Mouse (Mus musculus) heart, adult 11 months (tissue): ENCODE measurements around the gene Spon1.
A peak's percentile ranks its signal among the peaks of the same experiment; 100 is the strongest.

Experiments
- DNase-seq: peaks from one replicate; pipeline ENCODE4 v3.0.0; 2022

The Spon1 gene

GRCm38 (mm10) chr7:114011726-114012443, 246.1 kb downstream of the Spon1 start:
- DNase-seq = no peak

DNA sequence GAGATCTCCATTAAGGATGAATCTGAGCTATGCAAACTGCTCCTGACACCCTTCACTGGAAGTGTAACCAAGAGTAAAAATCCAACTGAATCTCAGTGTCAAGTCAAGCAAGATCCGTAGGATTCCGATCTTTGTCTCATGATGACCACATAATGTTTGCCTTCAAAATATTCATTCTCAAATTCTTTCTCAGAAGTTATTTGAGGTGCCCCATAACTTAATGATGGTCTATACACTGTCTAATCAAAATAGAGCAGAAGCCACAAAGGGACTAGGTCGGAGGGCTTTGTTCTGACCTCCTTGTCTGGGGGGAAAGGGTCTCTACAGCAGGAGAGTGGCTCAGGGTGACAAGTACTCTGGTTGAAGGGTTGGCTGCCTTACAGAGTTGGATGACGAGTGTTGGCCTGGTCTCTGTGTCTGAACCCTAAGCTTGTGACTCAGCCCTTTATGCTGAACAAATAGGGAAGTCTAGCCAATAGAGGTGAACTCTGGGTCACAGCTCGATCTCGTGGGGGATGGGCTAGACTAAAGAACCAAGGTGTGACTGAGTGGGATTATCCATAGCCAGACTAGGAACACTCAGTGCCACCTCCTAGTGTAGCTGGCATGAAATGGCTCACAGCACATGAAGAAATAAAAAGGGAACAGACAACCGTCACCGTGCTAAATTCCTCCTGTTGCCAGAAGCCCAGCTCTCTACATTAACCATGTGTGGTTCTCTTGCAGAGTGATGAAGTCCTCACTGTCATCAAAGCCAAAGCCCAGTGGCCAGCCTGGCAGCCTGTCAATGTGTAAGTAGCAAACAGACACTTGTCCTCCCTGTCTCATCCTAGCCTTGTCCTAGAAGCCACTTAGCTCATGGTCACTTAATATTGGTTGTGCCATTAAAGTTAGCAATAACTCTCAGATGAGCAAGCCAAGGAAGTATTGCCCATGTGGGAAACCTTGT, 250.5 kb downstream of the Spon1 start:
- DNase-seq = peak; percentile 95

- no peak for DNase-seq
Measured at GRCm38 (mm10) chr7:114018861-114019260, 253.1 kb downstream of the Spon1 start.

- DNase-seq = no peak
Measured at GRCm38 (mm10) chr7:114020057-114020703, 254.4 kb downstream of the Spon1 start.

GRCm38 (mm10) chr7:114020704-114021093, 254.9 kb downstream of the Spon1 start:
- DNase-seq = peak; percentile 95

DNA sequence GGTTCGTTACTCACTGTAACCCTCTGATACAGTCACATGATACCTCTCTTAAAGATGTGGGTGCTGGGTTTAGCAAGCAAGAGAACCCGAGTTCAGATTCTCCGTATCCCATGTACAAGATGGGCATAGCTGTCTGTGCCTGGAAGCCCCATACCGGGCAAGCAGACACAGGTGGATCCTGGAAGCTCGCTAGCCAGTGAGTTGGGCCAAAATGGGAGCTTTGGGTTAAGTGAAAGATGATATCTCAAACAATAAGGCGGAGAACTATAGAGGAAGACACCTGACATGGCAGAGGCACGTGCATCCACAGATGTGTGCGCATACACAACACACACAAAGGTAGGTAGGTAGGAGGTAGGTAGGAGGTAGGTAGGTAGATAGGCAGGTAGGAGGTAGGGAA, 261.1 kb downstream of the Spon1 start:
- peak; percentile 74 for DNase-seq

GRCm38 (mm10) chr7:114027406-114027805, 261.6 kb downstream of the Spon1 start:
- DNase-seq = peak; percentile 87

DNA sequence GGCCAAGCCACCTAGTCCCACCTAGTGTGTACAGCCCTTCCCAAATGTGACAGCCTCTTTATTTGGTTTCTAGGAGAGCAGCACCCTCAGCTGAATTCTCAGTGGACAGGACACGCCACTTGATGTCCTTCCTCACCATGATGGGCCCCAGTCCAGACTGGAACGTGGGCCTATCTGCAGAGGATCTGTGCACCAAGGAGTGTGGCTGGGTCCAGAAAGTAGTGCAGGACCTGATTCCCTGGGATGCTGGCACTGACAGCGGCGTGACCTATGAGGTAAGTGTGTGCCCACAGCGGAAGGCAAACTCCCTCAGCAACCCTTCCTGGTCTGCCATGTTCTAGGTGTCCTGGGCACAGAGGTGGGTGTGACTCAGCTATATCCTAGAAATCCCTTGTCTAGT, 263.0 kb downstream of the Spon1 start:
- DNase-seq = peak; percentile 90

DNA sequence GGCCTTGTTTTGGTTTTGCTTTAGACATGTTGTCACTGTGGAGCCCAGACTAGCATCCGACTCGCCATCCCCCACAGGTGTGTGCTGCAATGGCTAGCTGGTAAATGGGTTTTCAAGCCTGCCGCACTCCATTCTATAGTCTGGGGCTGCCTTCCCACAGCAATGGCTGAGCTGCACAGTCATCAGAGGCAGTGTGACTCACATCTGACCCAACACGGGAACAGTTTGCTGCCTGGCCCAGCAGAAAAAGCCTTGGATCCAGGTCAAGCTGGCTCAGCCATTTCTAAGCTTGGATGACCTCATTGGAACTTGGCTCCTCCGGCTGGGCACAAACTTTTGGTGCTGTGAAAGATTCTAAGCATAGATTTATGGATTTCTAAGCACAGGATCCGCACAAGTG, 263.8 kb downstream of the Spon1 start:
- peak; percentile 96 for DNase-seq

GRCm38 (mm10) chr7:114037237-114037636, 271.4 kb downstream of the Spon1 start:
- DNase-seq = no peak

DNA sequence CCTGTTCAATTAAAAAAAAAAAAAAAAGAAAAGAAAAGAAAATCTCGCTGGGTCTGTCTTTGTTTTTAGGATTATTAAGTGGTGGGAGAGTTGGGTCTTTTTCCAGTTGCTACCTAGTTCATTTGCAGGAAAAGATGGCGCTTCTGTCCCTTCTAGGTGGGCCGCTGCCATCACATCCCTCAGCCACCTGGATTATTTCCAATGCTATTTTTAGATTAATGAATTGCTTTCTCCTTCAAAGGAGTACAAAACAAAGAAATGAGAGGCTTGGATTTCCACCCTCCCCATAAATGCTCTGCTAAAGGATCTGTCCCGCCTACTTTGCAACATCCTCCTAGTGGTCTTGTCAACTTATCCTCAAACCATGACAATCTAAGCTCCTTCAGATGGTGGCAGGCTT, 275.6 kb downstream of the Spon1 start:
- no peak for DNase-seq

GRCm38 (mm10) chr7:114042973-114043928, 277.5 kb downstream of the Spon1 start:
- peak; percentile 95 for DNase-seq

DNA sequence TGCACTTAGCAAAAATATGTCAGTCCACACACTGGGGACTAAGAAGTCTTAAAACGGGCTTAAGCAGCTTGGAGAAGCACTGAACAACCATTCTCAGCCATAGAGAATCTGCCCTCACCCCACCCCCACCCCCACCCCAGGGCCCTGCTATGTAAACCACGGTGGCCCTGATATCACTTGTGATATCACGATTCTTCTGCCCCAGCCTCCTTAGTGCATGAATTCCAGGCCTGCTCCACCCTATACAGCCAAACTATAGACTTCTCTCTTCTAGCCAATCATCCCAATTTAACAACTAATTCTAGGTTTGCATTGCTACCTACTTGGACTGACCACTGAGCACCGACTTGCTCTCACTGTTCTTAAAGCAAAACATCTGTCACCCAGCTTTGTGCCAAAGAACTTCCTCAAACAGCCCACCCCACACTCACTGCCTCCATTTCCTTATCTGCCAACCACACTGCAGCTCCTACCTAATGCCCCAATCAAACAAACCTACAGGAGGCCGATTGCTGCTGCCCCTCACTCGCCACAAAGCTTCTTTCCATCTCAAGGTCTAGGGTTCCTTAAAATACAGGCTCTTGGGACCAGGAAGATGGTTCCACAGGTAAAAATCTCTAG, 278.2 kb downstream of the Spon1 start:
- no peak for DNase-seq

- DNase-seq = no peak
Measured at GRCm38 (mm10) chr7:114045814-114046213, 280.0 kb downstream of the Spon1 start.

GRCm38 (mm10) chr7:114053720-114054119, 287.9 kb downstream of the Spon1 start:
- no peak for DNase-seq

- no peak for DNase-seq
Measured at GRCm38 (mm10) chr7:114058166-114058565, 292.4 kb downstream of the Spon1 start.

DNA sequence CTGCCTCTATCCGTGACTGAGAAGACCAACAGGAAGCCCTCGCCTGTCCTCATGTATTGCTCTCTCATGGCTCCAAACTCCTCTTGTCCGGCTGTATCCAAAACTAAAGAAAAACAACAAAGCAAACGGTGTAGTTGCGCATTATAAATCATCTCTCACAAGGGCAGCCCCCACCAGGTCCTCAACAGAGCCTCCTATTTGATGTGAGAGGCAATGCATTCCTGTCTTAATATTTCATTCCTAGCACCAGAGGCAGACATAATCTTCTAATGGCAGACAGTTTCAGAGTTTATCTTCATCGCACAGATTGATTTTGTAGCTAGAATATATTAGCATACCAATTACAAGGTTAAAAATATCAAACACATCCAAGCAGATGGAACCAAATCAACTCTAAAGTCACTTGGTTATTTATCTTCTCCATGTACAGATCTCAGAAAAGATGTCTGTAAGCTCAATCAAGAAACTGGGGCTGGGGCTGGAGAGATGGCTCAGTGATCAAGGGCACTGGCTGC, 293.2 kb downstream of the Spon1 start:
- DNase-seq = no peak

- DNase-seq = no peak
Measured at GRCm38 (mm10) chr7:114060445-114060844, 294.6 kb downstream of the Spon1 start.

GRCm38 (mm10) chr7:114062451-114062850, 296.7 kb downstream of the Spon1 start:
- DNase-seq = no peak

DNA sequence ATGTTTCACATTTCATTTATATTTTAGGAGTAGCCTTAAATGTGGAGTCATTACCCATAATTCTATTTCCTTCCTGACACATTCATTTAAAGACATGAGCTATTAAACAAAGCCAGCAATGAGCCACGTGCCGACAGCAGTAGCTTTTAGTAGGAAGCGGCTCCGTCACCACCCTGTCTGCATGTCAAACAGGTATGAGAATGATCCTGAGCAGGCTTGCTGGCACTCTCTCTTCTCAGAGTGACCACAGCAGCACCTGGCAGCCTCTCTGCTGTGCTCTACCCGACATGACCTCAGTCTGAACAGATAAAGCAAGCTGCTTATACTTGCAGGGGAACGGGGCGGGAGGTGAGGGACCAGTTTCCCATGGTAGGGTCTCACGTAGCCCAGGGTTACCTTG, 297.7 kb downstream of the Spon1 start:
- peak; percentile 95 for DNase-seq

- no peak for DNase-seq
Measured at GRCm38 (mm10) chr7:114063966-114064365, 298.2 kb downstream of the Spon1 start.
